Mouse (Mus musculus) cerebellum, adult 2 months (tissue): ENCODE results near the gene Dusp19.

Experiments used
- CTCF ChIP-seq: fragments of 200-500 bp; IDR thresholded peaks from 2 replicates; pipeline ENCODE4 v1.5.1; 2011; ENCODE audit warnings: low read depth, mild to moderate bottlenecking, control low read depth, low read length, moderate library complexity, borderline replicate concordance; ENCODE audit not compliant: insufficient read depth
- POLR2A ChIP-seq: fragments of 200-500 bp; IDR thresholded peaks from 2 replicates; pipeline ENCODE4 v1.6.1; 2011; ENCODE audit warnings: low read length, control low read depth, borderline replicate concordance; ENCODE audit not compliant: insufficient read depth

DNA sequence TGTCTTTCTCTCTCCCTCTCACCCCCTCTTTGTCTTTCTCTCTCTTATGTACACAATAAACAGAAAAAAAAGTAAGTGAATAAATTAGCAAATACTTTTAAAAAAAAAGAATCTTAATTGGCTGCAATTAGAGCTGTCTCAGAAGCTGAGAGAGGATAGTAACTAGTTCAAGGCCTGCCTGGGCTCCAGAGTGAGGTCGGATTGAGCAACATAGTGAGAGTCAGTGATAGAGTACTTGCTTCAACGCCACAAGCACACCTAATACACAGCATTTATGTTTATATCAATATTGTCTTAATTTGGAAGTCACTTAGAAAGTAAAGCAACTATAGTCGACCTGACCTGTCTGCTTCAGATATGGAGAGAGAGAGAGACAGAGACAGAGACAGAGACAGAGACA is 2.1 kb downstream of the Dusp19 start:
- TF ChIP-seq CTCF (no peak), POLR2A (no peak)
